Mouse (Mus musculus): ENCODE results near the gene Wdr48.

DNA sequence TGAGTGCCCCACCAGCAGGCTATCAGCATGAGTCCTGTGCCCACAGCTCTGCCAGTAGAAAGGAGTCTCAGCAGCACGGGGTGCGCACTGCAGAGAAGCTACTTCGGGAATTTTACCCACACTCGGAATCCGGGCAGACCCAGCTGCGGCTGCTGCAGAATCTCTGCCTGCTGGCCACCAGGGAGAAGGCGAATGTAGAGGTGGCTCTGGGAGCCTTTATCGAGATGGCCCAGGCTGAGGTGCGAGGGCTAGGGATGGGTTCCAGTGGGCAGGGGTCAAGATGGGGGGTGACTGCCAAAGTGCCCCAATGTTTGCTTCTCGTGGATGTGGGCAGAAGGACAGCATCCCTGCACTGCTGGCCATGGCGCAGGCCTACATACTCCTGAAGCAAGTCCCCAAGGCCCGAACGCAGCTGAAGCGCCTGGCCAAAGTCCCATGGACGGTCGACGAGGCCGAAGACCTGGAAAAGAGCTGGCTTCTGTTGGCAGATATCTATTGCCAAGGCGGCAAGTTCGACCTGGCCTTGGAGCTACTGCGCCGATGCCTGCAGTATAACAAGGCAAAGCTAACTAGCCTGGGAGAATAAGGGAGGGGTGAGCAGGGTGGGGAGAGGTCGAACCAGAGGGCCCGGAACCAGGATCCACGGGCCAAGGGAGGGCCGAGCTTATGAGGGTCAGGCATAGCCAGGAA lies 71.7 kb downstream of the Wdr48 start:
- TF ChIP-seq CTCF (IDR thresholded peaks at IDR 0.05; ENCODE audit: insufficient read depth, low read length) (no peak), POLR2A (IDR thresholded peaks at IDR 0.05; ENCODE audit: borderline replicate concordance, extremely low read depth, low read depth, low read length) (no peak)

Measured in lung, adult 2 months (tissue).